Mouse (Mus musculus) bone marrow macrophage, adult 2 months (primary cell): Measurements from ENCODE around the gene Pbx3.

Experiments
- CTCF ChIP-seq: IDR thresholded peaks from 2 replicates; pipeline ENCODE4 v1.5.1; 2012; ENCODE audit warnings: low read depth, mild to moderate bottlenecking, low read length, moderate library complexity
- POLR2A ChIP-seq: IDR thresholded peaks from 2 replicates; pipeline ENCODE4 v1.6.1; 2012; ENCODE audit warnings: mild to moderate bottlenecking, low read depth, low read length, borderline replicate concordance

DNA sequence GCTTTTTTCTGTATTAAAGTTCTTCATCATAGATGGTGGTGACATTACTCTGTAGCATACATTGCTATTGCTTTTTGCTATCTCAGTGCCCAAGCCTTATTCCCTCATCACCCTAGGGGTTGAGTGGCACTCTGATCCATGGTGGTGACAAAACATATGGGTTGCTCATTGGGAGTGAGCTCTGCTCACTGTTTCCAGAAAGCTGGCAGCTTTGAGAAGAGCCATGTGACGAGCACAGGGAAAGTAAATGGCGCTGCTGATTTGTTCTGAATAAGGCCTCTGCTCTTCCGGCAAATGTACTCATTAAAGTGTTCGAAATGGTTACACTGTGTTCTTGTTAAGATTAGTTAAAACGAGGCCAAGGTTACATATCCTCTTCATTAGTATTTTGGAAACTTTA lies 139.7 kb downstream of the Pbx3 start:
- TF ChIP-seq CTCF (no peak), POLR2A (no peak)
